Mouse (Mus musculus): Measurements from ENCODE around the gene Pik3r3.

DNA sequence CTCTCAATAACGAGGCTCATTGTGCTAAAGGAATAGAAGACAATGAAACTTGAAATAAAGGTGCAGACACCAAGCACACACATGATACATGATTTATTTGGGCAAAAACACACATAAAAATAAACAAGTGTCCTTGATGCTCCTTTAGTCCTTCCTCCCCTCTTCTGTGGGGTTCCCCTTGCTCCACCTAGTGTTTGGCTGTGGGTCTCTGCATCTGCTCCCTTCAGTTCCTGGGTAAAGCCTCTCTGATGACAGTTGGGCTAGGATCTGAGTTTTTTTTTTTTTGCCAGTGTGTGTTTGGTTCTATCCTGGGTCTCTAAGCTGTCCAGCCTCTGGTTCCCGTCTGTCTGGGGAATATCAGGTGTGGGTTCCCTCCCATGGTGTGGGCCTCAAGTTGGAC is 60.8 kb downstream of the Pik3r3 start:
- TF ChIP-seq HCFC1 (IDR thresholded peaks at IDR 0.05; ENCODE audit: borderline replicate concordance, insufficient read depth, low read length) (no peak), ZC3H11A (IDR thresholded peaks at IDR 0.05; ENCODE audit: borderline replicate concordance, low read depth, low read length) (no peak)

Data from ES-E14 (cell line).